Comparison of ENCODE assay signal across 8 mouse cellular contexts in the genomic region with DNA sequence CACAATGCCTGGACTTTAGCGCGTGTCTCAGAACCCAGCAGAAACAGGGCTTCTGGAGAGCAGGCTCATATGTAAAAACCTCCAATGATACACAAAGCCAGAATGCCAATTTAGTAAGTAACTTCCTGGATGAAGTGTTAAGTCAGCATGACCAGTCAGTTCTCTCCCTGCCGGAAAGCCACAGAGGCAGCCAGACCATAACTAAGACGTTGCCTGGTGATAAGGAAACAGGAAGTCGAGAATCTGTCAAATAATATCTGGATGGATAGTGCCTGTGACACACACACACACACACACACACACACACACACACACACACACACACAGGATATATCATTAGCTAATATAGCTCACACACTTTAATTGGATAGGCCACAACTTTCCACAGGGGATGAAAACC. TPM values are rescaled to one million over a fixed set of nuclear protein-coding genes. Genes with fewer than 3 reads are reported as not detected.
DNase-seq lines count a peak whose midpoint lies in the region; ATAC-seq lines count a peak whose summit lies in the region.

No protein-coding gene starts in this region.

- ATAC-seq in heart, embryonic 11.5 days (replicated peaks; ENCODE audit: insufficient number of reproducible peaks, low FRiP score, low TSS enrichment): no peak
- ATAC-seq in intestine, embryonic 16.5 days: peak; percentile 74
- ATAC-seq in megakaryocyte-erythroid progenitor cell, adult 5-6 weeks (replicated peaks; ENCODE audit: low FRiP score, low TSS enrichment, poor library complexity, severe bottlenecking): peak; percentile 83

- H3K36me3 ChIP-seq in heart, embryonic 11.5 days (ENCODE audit: control insufficient read depth, insufficient read depth, low read length): no peaks in the 10 kb centered on the region
- H3K36me3 ChIP-seq in intestine, embryonic 16.5 days (ENCODE audit: control insufficient read depth, insufficient read depth, low read length): no peaks in the 10 kb centered on the region

- no peak overlapping the region for H3K4me3 ChIP-seq in heart, embryonic 11.5 days (ENCODE audit: low read depth, low read length)
- no peak overlapping the region for H3K4me3 ChIP-seq in intestine, embryonic 16.5 days (ENCODE audit: low read length)

- 50% methylated on average over 5 of the region's 5 CpGs for WGBS in heart, embryonic 11.5 days (ENCODE audit: insufficient replicate concordance)
- WGBS in intestine, embryonic 16.5 days: 49% methylated on average over 5 of the region's 5 CpGs

- no peaks in the 10 kb centered on the region for H3K27me3 ChIP-seq in heart, embryonic 11.5 days (ENCODE audit: control insufficient read depth, insufficient read depth, low read length)
- H3K27me3 ChIP-seq in intestine, embryonic 16.5 days (replicated peaks; ENCODE audit: control insufficient read depth, insufficient read depth, low read length): no peaks in the 10 kb centered on the region

- peak; percentile 13 for DNase-seq in heart, adult 8-10 months (ENCODE audit: low spot score)
- DNase-seq in MN1 (ENCODE audit: low spot score): peak; percentile 56
- no peak for DNase-seq in left cerebral cortex, adult 8-10 months (ENCODE audit: low spot score in 2 of 2)
- DNase-seq in cerebellum, adult 18-20 months: no peak
- no peak for DNase-seq in adrenal gland, postnatal 10 days

- H3K9me3 ChIP-seq in heart, embryonic 11.5 days (replicated peaks; ENCODE audit: control insufficient read depth, low read length): no peaks in the 10 kb centered on the region
- no peaks in the 10 kb centered on the region for H3K9me3 ChIP-seq in intestine, embryonic 16.5 days (ENCODE audit: control insufficient read depth, low read length)

- 0 out of 2 replicates have a peak, but pooled peaks cover 5% of the 10 kb centered on the region for H3K4me1 ChIP-seq in heart, embryonic 11.5 days (ENCODE audit: control insufficient read depth, insufficient read depth, low read length)
- peaks cover 2% of the 10 kb centered on the region; the same call in 1 of the 2 replicates for H3K4me1 ChIP-seq in intestine, embryonic 16.5 days (ENCODE audit: control insufficient read depth, insufficient read depth, low read length)

- no peak overlapping the region for H3K4me2 ChIP-seq in heart, embryonic 11.5 days
- no peak overlapping the region for H3K4me2 ChIP-seq in intestine, embryonic 16.5 days (ENCODE audit: low read depth, low read length)

- H3K9ac ChIP-seq in heart, embryonic 11.5 days (ENCODE audit: low read depth, low read length): no peak overlapping the region
- H3K9ac ChIP-seq in intestine, embryonic 16.5 days (ENCODE audit: low read depth, low read length): no peak overlapping the region

- H3K27ac ChIP-seq in heart, embryonic 11.5 days (ENCODE audit: low read depth, low read length): no peak overlapping the region
- no peak overlapping the region for H3K27ac ChIP-seq in intestine, embryonic 16.5 days (ENCODE audit: low read length)

RNA-seq across cellular contexts. Expression of a gene that starts 46.5 kb away (rescaled TPM):
- total RNA-seq in heart, adult 8-10 months (2022): 10 to 100 TPM; 59.5 to 74.2 (median 70.5) TPM
- 85.3 and 95.1 TPM in 2 replicates for polyA plus RNA-seq in heart, embryonic 11.5 days (2014; fragmentation: Nextera tagmentation; extraction: Ambion mirVana)
- 82.1 and 82.8 TPM in 2 replicates for polyA plus RNA-seq in intestine, embryonic 16.5 days (2015; fragmentation: Nextera tagmentation; extraction: Ambion mirVana)
- total RNA-seq in megakaryocyte-erythroid progenitor cell, adult 5-6 weeks (2014; fragmentation: Nextera tagmentation): 34.8 and 37.9 TPM in 2 replicates
- 39.8 and 50.5 TPM in 2 replicates for total RNA-seq in megakaryocyte-erythroid progenitor cell, adult 5-6 weeks (2017)
- 10 to 100 TPM; 23.4 to 28.4 (median 27.0) TPM for total RNA-seq in left cerebral cortex, adult 8-10 months (2022)
- 100 to 1,000 TPM; 106 to 116 TPM for total RNA-seq in adrenal gland, postnatal 10 days (2021)

Comparison
In these comparisons a context has a peak if more than half of its experiments do, and no peak if none do; other contexts are left out.
1. DNase-seq: peak in heart, adult 8-10 months (single experiment) and MN1 (single experiment); none in left cerebral cortex, adult 8-10 months (0 of 2), cerebellum, adult 18-20 months (0 of 2) and adrenal gland, postnatal 10 days (single experiment).